Mouse (Mus musculus): ENCODE results near the gene Chka. TPM values are rescaled to one million over a fixed set of nuclear protein-coding genes. Genes with fewer than 3 reads are reported as not detected.

Chka gene
- polyA plus RNA-seq, 1 experiment = 49.1 TPM

DNA sequence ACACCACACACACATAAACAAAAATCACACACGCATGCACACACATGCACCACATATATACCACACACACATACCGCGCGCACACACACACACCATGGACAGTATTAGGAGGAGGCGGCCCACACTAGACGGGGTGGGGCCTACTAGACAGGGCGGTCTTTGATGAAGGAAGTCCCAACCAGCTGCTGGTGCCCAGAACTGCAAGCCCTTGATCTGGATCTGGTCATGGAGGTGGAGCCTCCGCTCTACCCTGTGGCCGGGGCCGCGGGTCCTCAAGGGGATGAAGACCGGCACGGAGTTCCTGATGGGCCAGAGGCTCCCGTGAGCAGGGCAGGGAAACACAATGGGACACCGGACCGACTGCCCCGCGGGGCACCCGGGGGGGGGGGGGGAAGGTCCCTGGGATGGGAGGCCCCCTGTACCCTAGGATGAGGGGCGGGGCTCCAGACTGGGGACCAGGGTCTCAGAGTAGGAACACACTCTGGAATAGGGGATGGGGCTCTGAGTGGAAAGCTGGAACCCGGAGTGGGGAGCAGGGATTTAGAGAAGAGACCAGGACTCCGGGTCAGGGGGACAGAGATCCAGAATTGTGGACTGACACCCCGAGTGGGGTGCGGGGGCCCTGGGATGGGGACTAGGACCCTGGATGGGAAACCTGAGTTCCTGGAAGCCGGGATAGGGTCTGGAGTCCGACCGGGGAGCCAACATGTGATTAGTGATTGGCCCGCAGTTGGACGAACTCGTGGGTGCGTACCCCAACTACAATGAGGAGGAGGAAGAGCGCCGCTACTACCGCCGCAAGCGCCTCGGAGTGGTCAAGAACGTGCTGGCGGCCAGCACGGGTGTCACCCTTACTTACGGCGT, 83.7 kb downstream of the Chka start, which contains the start of gene Unc93b1:
Unc93b1 (plus strand) TSS at position 155 of the 864 bp plus-strand sequence.
- 4% methylated on average over 42 of the region's 42 CpGs for WGBS
- no peak for DNase-seq (ENCODE audit: low read depth, low spot score)

- no peak for DNase-seq (ENCODE audit: low read depth, low spot score)
- whole genome bisulfite sequencing = 10% methylated on average over 22 of the region's 22 CpGs
Measured at GRCm38 (mm10) chr19:3935896-3936850, 84.6 kb downstream of the Chka start.

- 75% methylated on average over 7 of the region's 7 CpGs for WGBS
- no peak for DNase-seq (ENCODE audit: low read depth, low spot score)
Measured at GRCm38 (mm10) chr19:3942315-3942714, 90.7 kb downstream of the Chka start.

DNA sequence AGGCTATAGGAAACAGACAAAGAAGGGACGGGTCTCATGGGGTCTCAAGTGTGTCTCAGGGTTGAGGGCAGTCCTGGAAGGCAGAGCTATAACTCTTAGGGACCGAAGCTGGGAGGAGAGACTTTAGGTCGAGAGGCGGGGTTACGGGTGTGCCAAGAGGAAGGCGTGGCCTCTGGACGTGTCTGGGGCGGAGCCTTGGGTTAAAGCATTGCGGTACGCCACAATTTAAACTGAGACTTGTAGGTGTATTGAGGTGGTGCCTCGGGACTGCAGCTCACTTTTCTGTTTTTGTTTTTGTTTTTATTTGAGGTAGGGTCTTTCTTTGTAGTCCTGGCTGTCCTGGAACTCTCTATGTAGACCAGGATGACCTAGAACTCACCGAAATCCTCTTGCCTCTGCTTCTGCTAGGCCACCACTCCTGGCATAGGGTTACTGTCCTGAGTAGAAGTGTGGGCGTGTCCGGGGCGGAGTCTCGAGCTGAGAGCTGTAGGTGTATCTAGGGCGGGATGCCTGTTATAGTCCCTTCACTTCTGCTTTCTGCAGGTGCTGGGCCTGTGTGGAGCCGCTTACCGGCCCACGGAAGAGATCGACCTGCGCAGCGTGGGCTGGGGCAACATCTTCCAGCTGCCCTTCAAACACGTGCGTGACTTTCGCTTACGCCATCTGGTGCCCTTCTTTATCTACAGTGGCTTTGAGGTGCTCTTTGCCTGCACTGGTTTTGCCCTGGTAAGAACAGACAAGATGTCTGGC, 91.6 kb downstream of the Chka start:
- peak; percentile 78 for DNase-seq (ENCODE audit: low read depth, low spot score)
- 17% methylated on average over 27 of the region's 27 CpGs for WGBS

Other genes with a start within 250 kb of the Chka start
- gene Lrp5, start 165.2 kb upstream of the Chka start, polyA plus RNA-seq (2012; rRNA removed) = 37.1 and 46.7 TPM in 2 replicates
- 36.3 and 128 TPM in 2 replicates for gene 1810055G02Rik, start 143.5 kb upstream of the Chka start, polyA plus RNA-seq (2012; rRNA removed)
- 9.9 and 15.8 TPM in 2 replicates for gene Kmt5b, start 84.4 kb upstream of the Chka start, polyA plus RNA-seq (2012; rRNA removed)
- gene Tcirg1, start 55.4 kb downstream of the Chka start, polyA plus RNA-seq (2012; rRNA removed) = 164 and 198 TPM in 2 replicates
- gene Ndufs8, start 61.0 kb downstream of the Chka start, polyA plus RNA-seq (2012; rRNA removed) = 417 TPM in 2 replicates
- gene Aldh3b1, start 78.0 kb downstream of the Chka start, polyA plus RNA-seq (2012; rRNA removed) = 21.4 and 45.1 TPM in 2 replicates
- 123 and 160 TPM in 2 replicates for gene Unc93b1, start 83.4 kb downstream of the Chka start, polyA plus RNA-seq (2012; rRNA removed)
- 0.16 and 0.95 TPM in 2 replicates for gene Aldh3b3, start 106.9 kb downstream of the Chka start, polyA plus RNA-seq (2012; rRNA removed)
- 1.3 and 2.0 TPM in 2 replicates for gene Aldh3b2, start 120.6 kb downstream of the Chka start, polyA plus RNA-seq (2012; rRNA removed)
- 42.5 and 88.2 TPM in 2 replicates for gene Acy3, start 134.8 kb downstream of the Chka start, polyA plus RNA-seq (2012; rRNA removed)
- not detected in 2 replicates for gene Tbx10, start 141.0 kb downstream of the Chka start, polyA plus RNA-seq (2012; rRNA removed)
- gene Nudt8, start 148.8 kb downstream of the Chka start, polyA plus RNA-seq (2012; rRNA removed) = 7.7 and 10.5 TPM in 2 replicates
- gene Gm49405, start 148.9 kb downstream of the Chka start, polyA plus RNA-seq (2012; rRNA removed) = 1.0 and 2.2 TPM in 2 replicates
- gene Doc2g, start 151.5 kb downstream of the Chka start, polyA plus RNA-seq (2012; rRNA removed) = 6.8 and 7.3 TPM in 2 replicates
- 152 and 205 TPM in 2 replicates for gene Ndufv1, start 161.0 kb downstream of the Chka start, polyA plus RNA-seq (2012; rRNA removed)
- 910 and 1,226 TPM in 2 replicates for gene Gstp1, start 186.2 kb downstream of the Chka start, polyA plus RNA-seq (2012; rRNA removed)
- 188 and 228 TPM in 2 replicates for gene Gstp2, start 194.2 kb downstream of the Chka start, polyA plus RNA-seq (2012; rRNA removed)
- gene Gstp3, start 207.8 kb downstream of the Chka start, polyA plus RNA-seq (2012; rRNA removed) = 19.4 and 21.9 TPM in 2 replicates
- not detected in 2 replicates for gene Cabp2, start 229.8 kb downstream of the Chka start, polyA plus RNA-seq (2012; rRNA removed)
- gene Cdk2ap2, start 245.4 kb downstream of the Chka start, polyA plus RNA-seq (2012; rRNA removed) = 319 and 372 TPM in 2 replicates
- 114 and 145 TPM in 2 replicates for gene Pitpnm1, start 248.2 kb downstream of the Chka start, polyA plus RNA-seq (2012; rRNA removed)

Data from large intestine, adult 2 months (tissue).